Mouse (Mus musculus) myocyte (in vitro differentiated cells): Measurements from ENCODE around the gene Foxn1.

Experiments used
- CEBPB ChIP-seq: IDR thresholded peaks from 2 replicates; pipeline ENCODE4 v1.6.1; 2011; ENCODE audit warnings: mild to moderate bottlenecking, moderate library complexity; ENCODE audit not compliant: poor library complexity, insufficient read depth, severe bottlenecking
- E2F4 ChIP-seq: IDR thresholded peaks from one replicate; pipeline ENCODE4 v1.6.1; 2011; ENCODE audit warnings: mild to moderate bottlenecking, control low read depth, moderate library complexity; ENCODE audit not compliant: insufficient read depth
- MAX ChIP-seq: IDR thresholded peaks from one replicate; pipeline ENCODE4 v1.6.1; 2011; ENCODE audit warnings: low read depth, mild to moderate bottlenecking, control low read depth
- MYOD1 ChIP-seq, 3 experiments: IDR thresholded peaks; one replicate each; pipeline ENCODE4 v1.6.1; 2011; ENCODE audit warnings: control low read depth in 2 of 3, low read depth in 2 of 3, mild to moderate bottlenecking in 2 of 3, moderate library complexity in 1 of 3; ENCODE audit not compliant: insufficient read length in 2 of 3, control insufficient read depth in 1 of 3
- MYOG ChIP-seq, 3 experiments: IDR thresholded peaks; one replicate each; pipeline ENCODE4 v1.6.1; 2011; ENCODE audit warnings: control low read depth in 2 of 3, low read depth in 2 of 3, mild to moderate bottlenecking in 2 of 3; ENCODE audit not compliant: insufficient read length in 2 of 3, control insufficient read depth in 1 of 3, insufficient read depth in 1 of 3
- POLR2A ChIP-seq: IDR thresholded peaks from one replicate; pipeline ENCODE4 v1.6.1; 2011; ENCODE audit warnings: low read depth, mild to moderate bottlenecking, control low read depth, moderate library complexity; ENCODE audit not compliant: insufficient read length
- POLR2AphosphoS2 ChIP-seq: IDR thresholded peaks from one replicate; pipeline ENCODE4 v1.6.1; 2011; ENCODE audit warnings: low read depth, control low read depth; ENCODE audit not compliant: insufficient read length
- TCF12 ChIP-seq: IDR thresholded peaks from one replicate; pipeline ENCODE4 v1.6.1; 2011; ENCODE audit warnings: mild to moderate bottlenecking, control low read depth; ENCODE audit not compliant: poor library complexity, insufficient read depth, severe bottlenecking

DNA sequence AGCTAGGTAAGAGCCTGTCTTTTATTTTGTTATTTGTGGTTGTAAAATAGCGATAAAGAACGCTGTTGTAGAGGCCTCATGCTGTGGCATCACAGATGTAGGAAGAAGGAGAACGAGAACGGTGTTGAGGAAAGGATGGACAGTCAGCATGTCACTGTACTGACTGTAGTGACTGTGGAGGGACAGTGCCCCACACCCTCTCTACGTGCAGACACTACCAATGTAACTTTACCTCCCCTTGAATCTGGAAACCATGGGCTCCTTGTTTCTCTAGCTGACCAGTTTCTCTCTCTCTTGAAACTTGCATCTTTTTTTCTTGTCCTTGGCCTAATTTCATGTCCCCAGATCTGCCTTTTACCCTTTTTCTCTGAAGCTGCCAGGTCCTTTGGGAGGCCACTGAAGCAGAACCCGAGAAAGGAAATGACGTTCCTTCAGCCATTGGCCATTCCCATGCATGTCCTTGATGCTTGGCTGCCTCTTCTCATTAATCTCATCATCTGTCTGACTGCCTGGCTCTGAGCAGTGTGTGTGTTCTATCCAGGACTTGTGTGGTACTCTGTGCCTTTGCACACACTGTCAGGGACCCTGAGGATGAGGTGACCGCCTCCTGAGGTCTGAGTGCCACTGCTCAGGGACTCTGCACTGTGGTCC lies 75.4 kb downstream of the Foxn1 start:
- TF ChIP-seq POLR2A (no peak), CEBPB (no peak), MAX (no peak), E2F4 (no peak), POLR2AphosphoS2 (no peak), MYOD1 (IDR thresholded peaks at IDR 0.05; ENCODE audit: control insufficient read depth in 1 of 3, insufficient read length in 2 of 3, low read depth in 2 of 3) (no peak), MYOG (IDR thresholded peaks at IDR 0.05; ENCODE audit: control insufficient read depth in 1 of 3, insufficient read depth in 1 of 3, insufficient read length in 2 of 3, low read depth in 2 of 3) (no peak), TCF12 (no peak)
